Mouse (Mus musculus) embryonic facial prominence, embryonic 13.5 days (tissue): Measurements from ENCODE around the gene Apobec3. TPM values are rescaled to one million over a fixed set of nuclear protein-coding genes. Genes with fewer than 3 reads are reported as not detected.
A peak's percentile ranks its signal among the peaks of the same experiment; 100 is the strongest.

Experiments
- ATAC-seq: fragments of 200-750 bp; cut with Nextera tagmentation; 2 replicates; pipeline ENCODE4 v1.8.0; 2017; ENCODE audit warnings: low read depth; ENCODE audit not compliant: insufficient number of reproducible peaks, insufficient read depth, low FRiP score, low TSS enrichment
- H3K27ac ChIP-seq: fragments of 300-500 bp; sonication (generic); 2 replicates; pipeline ENCODE4 v1.5.1; 2015; ENCODE audit warnings: moderate library complexity, mild to moderate bottlenecking, inconsistent platforms
- H3K27me3 ChIP-seq: fragments of 300-500 bp; sonication (generic); 2 replicates; pipeline ENCODE4 v1.6.1; 2015; ENCODE audit warnings: mild to moderate bottlenecking, inconsistent platforms
- H3K36me3 ChIP-seq: fragments of 300-500 bp; sonication (generic); 2 replicates; pipeline ENCODE4 v1.6.1; 2015; ENCODE audit warnings: mild to moderate bottlenecking, inconsistent platforms
- H3K4me1 ChIP-seq: fragments of 300-500 bp; sonication (generic); 2 replicates; pipeline ENCODE4 v1.6.1; 2015; ENCODE audit warnings: inconsistent platforms
- H3K4me2 ChIP-seq: fragments of 300-500 bp; sonication (generic); 2 replicates; pipeline ENCODE4 v1.6.1; 2015; ENCODE audit warnings: moderate library complexity, mild to moderate bottlenecking, inconsistent platforms
- H3K4me3 ChIP-seq: fragments of 300-500 bp; sonication (generic); 2 replicates; pipeline ENCODE4 v1.5.1; 2015; ENCODE audit warnings: mild to moderate bottlenecking, inconsistent platforms
- H3K9ac ChIP-seq: fragments of 300-500 bp; sonication (generic); 2 replicates; pipeline ENCODE4 v1.6.1; 2015; ENCODE audit warnings: mild to moderate bottlenecking, inconsistent platforms
- H3K9me3 ChIP-seq: fragments of 300-500 bp; sonication (generic); 2 replicates; pipeline ENCODE4 v1.6.1; 2016; ENCODE audit warnings: inconsistent platforms
- WGBS: fragments of 180-500 bp; shearing (Covaris S2); methylation state at CpG from one replicate; pipeline ENCODE4 v1.1.7; 2015; ENCODE audit warnings: mixed read lengths; 5-methylcytosine and 5-hydroxymethylcytosine counted together
- polyA plus RNA-seq: library from polyadenylated mRNA; unstranded; fragments of >200 nt; fragmentation: Nextera tagmentation; extraction: Ambion mirVana; gene quantifications from 2 replicates; pipeline ENCODE4 v1.2.1, GENCODE M21; 2015

The Apobec3 gene
- polyA plus RNA-seq, 1 experiment from 2014 or later, result 11.0 TPM

DNA sequence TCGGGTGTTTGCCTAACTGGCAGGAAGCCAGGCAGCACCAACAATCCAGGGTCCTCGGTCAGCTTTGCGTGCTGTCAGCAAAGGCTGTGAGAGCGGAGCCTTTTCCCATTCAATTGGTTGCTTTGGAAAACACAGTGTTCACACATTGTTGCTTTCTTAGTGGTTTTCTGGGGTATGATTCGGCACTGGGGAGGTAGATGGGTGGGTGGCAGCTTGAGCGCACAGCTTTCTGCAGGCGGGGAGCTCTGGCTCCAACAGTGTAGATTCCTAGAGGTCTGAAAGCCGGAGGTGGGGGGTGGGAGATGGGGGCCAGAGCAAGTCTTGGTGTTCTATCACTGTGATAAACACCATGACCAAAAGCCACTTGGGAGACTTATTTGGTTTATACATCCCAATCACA is 19.9 kb downstream of the Apobec3 start:
- 86% methylated on average over 8 of the region's 8 CpGs for WGBS
- no peaks in the 10 kb centered on the region for H3K36me3 ChIP-seq
- no peak for ATAC-seq
- no peaks in the 10 kb centered on the region for H3K4me1 ChIP-seq
- H3K27me3 ChIP-seq, result peaks cover 5% of the 10 kb centered on the region; the same call in 1 of the 2 replicates
- no peak overlapping the region for H3K4me2 ChIP-seq
- no peaks in the 10 kb centered on the region for H3K9me3 ChIP-seq
- H3K4me3 ChIP-seq, result no peak overlapping the region
- H3K27ac ChIP-seq, result no peak overlapping the region
- no peak overlapping the region for H3K9ac ChIP-seq

DNA sequence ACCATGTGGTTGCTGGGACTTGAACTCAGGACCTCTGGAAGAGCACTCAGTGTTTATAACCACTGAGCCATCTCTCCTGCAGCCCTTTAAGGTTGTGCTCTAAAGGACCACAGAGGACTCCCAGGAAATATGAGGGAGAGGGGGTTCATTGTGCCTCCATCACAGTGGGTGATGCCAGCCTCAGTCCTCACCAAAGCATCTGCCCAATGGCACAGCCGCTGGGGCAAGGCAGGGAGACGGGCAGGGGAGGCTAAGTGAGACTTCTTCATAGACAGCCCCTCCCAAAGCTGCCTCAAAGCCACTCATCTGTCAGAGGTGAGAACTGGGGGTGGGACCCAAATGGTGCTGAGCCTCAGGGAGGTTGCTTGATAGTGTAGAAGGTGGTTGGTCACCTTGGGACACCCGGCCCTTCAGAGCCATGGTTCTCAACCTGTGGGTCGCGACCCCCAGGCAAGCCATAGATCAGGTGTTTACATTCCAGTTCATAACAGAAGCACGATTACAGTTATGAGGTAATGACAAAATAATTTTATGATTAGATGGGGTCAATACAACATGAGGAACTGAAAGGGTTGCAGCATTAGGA is 22.4 kb downstream of the Apobec3 start:
- Histone ChIP-seq H3K9me3 (no peaks in the 10 kb centered on the region), H3K27me3 (no peaks in the 10 kb centered on the region), H3K4me2 (no peak overlapping the region), H3K36me3 (0 out of 2 replicates have a peak, but pooled peaks cover 9% of the 10 kb centered on the region), H3K4me1 (no peaks in the 10 kb centered on the region), H3K27ac (no peak overlapping the region), H3K4me3 (no peak overlapping the region), H3K9ac (no peak overlapping the region)
- 84% methylated on average over 6 of the region's 6 CpGs for WGBS
- ATAC-seq, result no peak

DNA sequence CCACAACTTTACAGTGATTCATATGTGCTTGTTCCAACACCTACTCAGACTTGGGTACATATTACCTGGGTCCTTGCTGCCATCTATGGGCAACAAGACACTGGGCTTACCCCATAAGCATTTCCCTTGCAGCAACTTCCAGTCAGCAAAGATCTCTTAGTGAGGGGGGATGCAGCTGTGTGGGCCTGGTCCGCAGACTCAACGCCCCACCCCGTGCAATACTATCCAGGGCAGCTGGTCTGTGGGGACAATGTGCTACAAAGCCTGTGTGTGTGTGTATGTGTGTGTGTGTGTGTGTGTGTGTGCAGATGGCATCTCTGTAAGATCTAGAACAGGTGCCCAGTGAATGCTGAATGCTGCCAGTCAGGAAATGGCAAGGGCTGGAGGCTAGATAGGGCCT is 22.9 kb downstream of the Apobec3 start:
- no peak overlapping the region for H3K4me3 ChIP-seq
- H3K27me3 ChIP-seq, result no peaks in the 10 kb centered on the region
- H3K36me3 ChIP-seq, result 0 out of 2 replicates have a peak, but pooled peaks cover 9% of the 10 kb centered on the region
- no peak overlapping the region for H3K27ac ChIP-seq
- H3K9me3 ChIP-seq, result no peaks in the 10 kb centered on the region
- no peak overlapping the region for H3K4me2 ChIP-seq
- H3K9ac ChIP-seq, result no peak overlapping the region
- no peaks in the 10 kb centered on the region for H3K4me1 ChIP-seq
- 80% methylated on average over 3 of the region's 3 CpGs for WGBS
- no peak for ATAC-seq

DNA sequence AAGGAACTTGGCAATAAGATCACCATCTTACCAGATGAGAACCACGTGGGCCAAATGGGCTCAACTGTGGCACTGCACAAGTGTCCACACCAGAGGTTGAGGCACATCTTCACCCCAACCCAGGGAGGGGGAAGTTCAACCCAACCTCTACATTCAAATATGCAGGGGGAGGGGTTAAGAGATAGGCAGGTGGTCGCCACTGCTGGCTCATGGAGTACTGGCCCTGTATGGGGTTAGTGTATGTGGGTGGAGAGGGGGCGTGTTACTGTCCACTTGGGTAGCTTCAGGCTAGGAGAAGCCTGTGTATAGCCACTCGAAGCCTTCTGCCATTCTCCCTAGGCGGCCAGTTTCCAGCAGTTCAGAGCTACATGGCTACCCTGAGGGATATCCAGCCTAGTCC is 24.7 kb downstream of the Apobec3 start:
- Histone ChIP-seq H3K36me3 (0 out of 2 replicates have a peak, but pooled peaks cover 9% of the 10 kb centered on the region), H3K9ac (no peak overlapping the region), H3K27ac (no peak overlapping the region), H3K9me3 (no peaks in the 10 kb centered on the region), H3K4me3 (no peak overlapping the region), H3K4me1 (no peaks in the 10 kb centered on the region), H3K27me3 (no peaks in the 10 kb centered on the region), H3K4me2 (no peak overlapping the region)
- ATAC-seq, result no peak
- 74% methylated on average over 5 of the region's 5 CpGs for WGBS

DNA sequence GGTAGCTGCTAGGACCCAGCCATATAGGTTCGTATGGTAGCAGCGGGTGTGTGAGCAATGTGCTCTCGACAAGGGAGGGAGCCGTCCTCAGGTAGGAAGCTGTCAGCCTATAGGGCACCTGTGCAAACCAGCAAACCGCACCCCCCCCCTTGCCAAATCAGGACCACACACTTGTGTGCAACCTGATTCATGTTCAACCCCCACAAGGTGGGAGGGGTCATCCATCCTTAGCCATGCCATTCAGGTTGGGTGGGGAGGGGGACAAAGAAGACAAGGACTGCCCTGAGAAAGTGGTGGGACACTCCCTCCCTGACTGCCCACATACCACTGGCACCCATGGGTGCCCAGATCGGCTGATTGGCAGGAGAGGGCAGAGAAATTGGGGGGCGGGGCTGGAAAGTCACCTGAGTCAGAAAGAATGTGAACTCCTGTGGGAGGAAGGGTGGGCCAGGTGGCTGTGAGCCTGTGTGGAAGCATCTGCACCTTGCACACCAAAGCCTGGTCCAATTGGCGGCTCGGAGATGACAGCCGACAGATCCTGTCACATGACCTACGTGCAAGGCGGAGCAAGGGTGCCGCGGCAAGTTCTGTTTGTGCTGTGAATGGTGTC is 25.8 kb downstream of the Apobec3 start:
- WGBS, result 91% methylated on average over 14 of the region's 14 CpGs
- H3K36me3 ChIP-seq, result peaks cover 14% of the 10 kb centered on the region

DNA sequence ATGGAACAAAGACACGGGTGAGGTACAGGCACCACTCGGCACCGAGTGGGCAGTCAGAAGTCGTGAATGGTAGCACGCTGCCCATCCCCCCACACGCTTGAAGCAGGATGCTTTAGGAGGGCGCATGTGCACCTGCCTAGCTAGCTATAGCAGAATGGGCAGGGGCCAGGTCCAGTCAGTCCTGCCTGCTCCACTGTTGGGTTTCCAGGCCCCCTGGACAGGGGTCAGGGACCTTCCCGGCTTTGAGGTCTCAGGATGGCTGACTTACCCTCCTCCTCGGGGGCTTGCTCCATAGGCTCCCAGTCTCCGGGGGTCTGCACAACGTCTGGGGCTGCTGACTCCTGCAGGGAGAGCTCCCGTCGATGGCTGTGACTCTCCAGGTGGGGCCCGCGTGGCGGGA is 27.0 kb downstream of the Apobec3 start:
- Histone ChIP-seq H3K4me1 (no peaks in the 10 kb centered on the region), H3K9ac (no peak overlapping the region), H3K4me2 (no peak overlapping the region), H3K9me3 (no peaks in the 10 kb centered on the region), H3K27ac (no peak overlapping the region), H3K27me3 (no peaks in the 10 kb centered on the region), H3K4me3 (no peak overlapping the region), H3K36me3 (peaks cover 16% of the 10 kb centered on the region)
- ATAC-seq, result no peak
- 92% methylated on average over 16 of the region's 16 CpGs for WGBS

More for the DNA sequence above, 25.8 kb downstream of the Apobec3 start:
- Histone ChIP-seq H3K27me3 (no peaks in the 10 kb centered on the region), H3K4me3 (no peak overlapping the region), H3K4me2 (no peak overlapping the region), H3K27ac (no peak overlapping the region), H3K4me1 (no peaks in the 10 kb centered on the region), H3K9ac (no peak overlapping the region), H3K9me3 (no peaks in the 10 kb centered on the region)
- no peak; the same call in 1 of the 2 replicates for ATAC-seq

DNA sequence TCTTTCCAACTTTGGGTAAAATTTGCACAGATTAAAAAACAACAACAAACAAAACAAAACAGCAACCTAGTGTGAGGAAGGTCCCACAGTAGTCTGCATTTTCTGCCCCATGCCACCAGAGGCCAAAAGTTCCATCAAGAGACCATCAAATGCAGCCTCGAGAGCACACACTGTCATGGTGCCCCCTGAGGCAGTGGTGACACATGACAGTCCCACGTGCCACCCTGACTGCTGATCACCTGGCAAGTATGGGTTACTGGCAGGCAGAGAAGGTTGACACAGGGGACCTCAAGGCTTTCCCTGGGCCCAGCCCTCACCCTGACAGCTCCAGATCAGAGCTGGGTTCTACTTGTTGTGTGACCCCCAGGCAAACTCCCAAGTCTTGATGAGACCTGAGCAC is 28.3 kb downstream of the Apobec3 start:
- Histone ChIP-seq H3K4me2 (no peak overlapping the region), H3K27ac (no peak overlapping the region)

DNA sequence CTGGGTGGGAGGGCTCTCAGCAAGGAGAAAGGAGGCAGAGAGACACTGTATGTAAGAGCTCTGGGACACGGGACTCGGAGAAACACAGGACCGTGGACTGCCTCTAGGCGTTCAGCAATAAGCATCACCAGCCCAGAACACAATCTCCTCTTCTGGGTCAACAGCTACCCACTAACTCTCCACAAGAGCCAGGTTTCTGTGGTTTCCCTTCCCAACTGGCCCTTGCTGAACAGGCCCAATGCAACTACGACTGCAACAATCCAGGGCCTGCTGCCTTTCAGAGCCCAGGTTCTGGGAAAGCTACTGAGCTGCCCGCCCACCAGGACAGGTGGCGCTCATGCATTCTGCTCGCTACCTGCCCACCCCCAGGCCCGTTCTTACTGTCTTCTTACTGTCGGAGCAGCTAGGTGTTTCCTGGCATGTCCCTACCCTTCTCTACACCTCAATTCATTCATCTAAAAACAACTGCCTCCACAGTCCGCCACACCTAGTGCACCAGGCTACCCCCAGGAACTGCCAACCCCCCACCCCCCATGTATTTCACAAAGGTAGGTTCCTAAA is 35.5 kb downstream of the Apobec3 start:
- Histone ChIP-seq H3K27me3 (peaks cover 21% of the 10 kb centered on the region), H3K36me3 (peaks cover 5% of the 10 kb centered on the region), H3K9ac (peak overlapping the region; percentile 73), H3K4me1 (peaks cover 22% of the 10 kb centered on the region), H3K9me3 (no peaks in the 10 kb centered on the region), H3K4me3 (peak overlapping the region; percentile 58), H3K4me2 (peak overlapping the region; percentile 77), H3K27ac (no peak overlapping the region)
- 75% methylated on average over 11 of the region's 11 CpGs for WGBS
- ATAC-seq, result no peak

More for the DNA sequence above, 28.3 kb downstream of the Apobec3 start:
- no peaks in the 10 kb centered on the region for H3K9me3 ChIP-seq
- H3K36me3 ChIP-seq, result peaks cover 16% of the 10 kb centered on the region
- no peak for ATAC-seq
- H3K27me3 ChIP-seq, result no peaks in the 10 kb centered on the region
- H3K4me1 ChIP-seq, result no peaks in the 10 kb centered on the region
- 51% methylated on average over 2 of the region's 2 CpGs for WGBS
- H3K9ac ChIP-seq, result no peak overlapping the region
- no peak overlapping the region for H3K4me3 ChIP-seq

DNA sequence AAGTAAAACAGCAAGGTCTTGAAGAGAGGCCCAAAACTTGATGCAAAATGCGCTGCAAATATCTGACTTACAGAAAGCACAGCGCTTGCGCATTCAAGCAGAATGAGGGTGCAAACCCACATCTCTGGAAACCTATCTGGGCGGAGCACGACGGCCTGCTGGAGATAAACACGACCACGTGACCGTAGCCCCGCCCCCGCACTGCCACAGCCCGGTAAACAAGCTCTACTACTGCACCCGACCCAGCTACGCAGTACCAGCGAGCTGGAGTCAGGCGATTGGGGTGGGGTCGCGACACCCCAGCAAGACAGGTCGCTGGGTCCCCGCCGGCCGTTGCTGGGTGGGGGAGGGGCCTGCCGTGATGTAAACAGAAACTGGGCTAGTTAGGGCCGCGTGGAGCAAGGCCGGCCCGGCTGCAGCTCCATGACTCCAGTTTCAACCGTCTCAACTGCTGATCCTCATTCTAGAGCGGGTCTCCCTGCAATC is 36.2 kb downstream of the Apobec3 start:
- H3K4me3 ChIP-seq, result peak overlapping the region; percentile 58
- peak overlapping the region; percentile 65 for H3K27ac ChIP-seq
- no peaks in the 10 kb centered on the region for H3K36me3 ChIP-seq
- no peaks in the 10 kb centered on the region for H3K9me3 ChIP-seq
- H3K9ac ChIP-seq, result peak overlapping the region; percentile 73
- peaks cover 28% of the 10 kb centered on the region for H3K4me1 ChIP-seq
- peak overlapping the region; percentile 77 for H3K4me2 ChIP-seq
- WGBS, result under 1% methylated on average over 29 of the region's 29 CpGs
- peaks cover 28% of the 10 kb centered on the region for H3K27me3 ChIP-seq
- ATAC-seq, result peak; percentile 77

DNA sequence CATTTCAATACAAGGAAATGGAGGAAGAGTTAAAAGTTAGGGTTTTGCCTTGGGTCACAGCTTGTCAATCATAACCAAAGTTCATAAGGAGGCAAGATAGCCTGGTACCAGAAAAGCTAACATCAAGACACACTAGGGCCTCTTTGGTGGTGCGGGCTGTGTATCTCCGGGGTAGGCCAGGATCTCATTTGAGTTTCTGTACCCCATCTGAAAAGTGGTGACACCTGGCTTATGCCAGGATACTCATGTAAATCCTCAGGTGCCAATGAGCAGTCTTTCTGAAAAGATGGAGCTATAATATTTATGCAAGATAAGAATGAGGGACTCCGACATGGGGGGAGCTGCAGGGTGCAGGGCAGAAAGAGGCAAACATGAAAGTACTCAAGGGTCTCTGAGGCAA is 36.9 kb downstream of the Apobec3 start:
- H3K36me3 ChIP-seq, result no peaks in the 10 kb centered on the region
- peaks cover 34% of the 10 kb centered on the region for H3K4me1 ChIP-seq
- peak overlapping the region; percentile 65 for H3K27ac ChIP-seq
- ATAC-seq, result no peak
- 72% methylated on average over 3 of the region's 3 CpGs for WGBS
- peak overlapping the region; percentile 58 for H3K4me3 ChIP-seq
- no peaks in the 10 kb centered on the region for H3K9me3 ChIP-seq
- peak overlapping the region; percentile 73; the same call in 1 of the 2 replicates for H3K9ac ChIP-seq
- H3K4me2 ChIP-seq, result peak overlapping the region; percentile 77
- H3K27me3 ChIP-seq, result peaks cover 35% of the 10 kb centered on the region

DNA sequence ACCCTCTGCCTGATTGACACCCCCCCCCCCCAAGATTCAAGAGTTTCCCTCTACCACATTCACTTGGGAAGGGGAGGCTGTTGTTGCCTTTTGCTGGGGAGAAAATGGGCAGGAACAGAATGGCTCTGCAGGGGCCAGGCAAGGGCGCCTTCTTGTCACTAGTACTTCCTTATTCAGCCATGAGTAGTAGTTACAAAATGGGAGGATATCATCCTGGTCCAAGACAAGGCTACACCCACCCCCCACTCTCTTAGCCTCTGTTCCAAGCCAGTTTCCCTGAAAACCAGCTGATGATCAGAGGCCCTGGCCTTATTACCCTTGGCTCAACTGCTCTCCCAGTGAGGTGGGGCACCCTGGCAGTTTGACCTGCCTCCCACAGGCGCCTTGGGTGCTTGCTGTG is 37.3 kb downstream of the Apobec3 start:
- no peak overlapping the region for H3K4me2 ChIP-seq
- no peak for ATAC-seq
- H3K27ac ChIP-seq, result no peak overlapping the region
- H3K9ac ChIP-seq, result no peak overlapping the region
- H3K27me3 ChIP-seq, result peaks cover 39% of the 10 kb centered on the region
- WGBS, result 88% methylated on average over 2 of the region's 2 CpGs
- H3K4me1 ChIP-seq, result peaks cover 38% of the 10 kb centered on the region
- no peak overlapping the region for H3K4me3 ChIP-seq
- no peaks in the 10 kb centered on the region for H3K36me3 ChIP-seq
- H3K9me3 ChIP-seq, result no peaks in the 10 kb centered on the region

DNA sequence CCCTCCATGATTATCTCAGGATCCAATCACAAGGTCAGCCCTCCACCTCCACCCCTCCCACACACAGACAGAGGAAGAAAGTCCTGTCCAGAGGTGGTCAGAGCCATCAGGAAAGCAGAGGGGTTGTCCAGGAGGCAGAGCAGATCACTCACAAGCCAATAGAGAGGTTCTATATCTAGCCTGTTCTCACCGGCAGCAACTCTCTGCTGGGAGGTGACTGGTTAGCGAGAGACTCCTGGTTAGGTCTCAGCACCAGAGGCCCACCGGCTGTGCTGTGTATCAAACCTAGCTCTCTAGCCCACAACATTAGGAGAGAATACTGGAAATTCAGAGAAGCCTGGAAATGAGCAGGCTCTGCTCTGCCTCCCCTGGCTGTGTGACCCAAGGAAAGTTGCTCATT is 38.3 kb downstream of the Apobec3 start:
- H3K4me1 ChIP-seq, result peaks cover 48% of the 10 kb centered on the region
- H3K9ac ChIP-seq, result no peak overlapping the region
- H3K9me3 ChIP-seq, result no peaks in the 10 kb centered on the region
- 69% methylated on average over 3 of the region's 3 CpGs for WGBS
- peaks cover 42% of the 10 kb centered on the region for H3K27me3 ChIP-seq
- H3K4me3 ChIP-seq, result no peak overlapping the region
- no peak overlapping the region for H3K27ac ChIP-seq
- no peaks in the 10 kb centered on the region for H3K36me3 ChIP-seq
- no peak for ATAC-seq
- no peak overlapping the region for H3K4me2 ChIP-seq
